Mouse (Mus musculus) hindbrain, embryonic 16.5 days (tissue): ENCODE results near the gene Adar. TPM values are rescaled to one million over a fixed set of nuclear protein-coding genes. Genes with fewer than 3 reads are reported as not detected.
A peak's percentile ranks its signal among the peaks of the same experiment; 100 is the strongest.

Experiments used
- ATAC-seq: fragments of 200-750 bp; cut with Nextera tagmentation; 2 replicates; pipeline ENCODE4 v1.8.0; 2017; ENCODE audit warnings: moderate TSS enrichment, moderate library complexity
- H3K27ac ChIP-seq: fragments of 300-500 bp; sonication (generic); 2 replicates; pipeline ENCODE4 v1.5.1; 2014; ENCODE audit warnings: low read depth, mild to moderate bottlenecking, control low read depth, low read length, moderate library complexity
- H3K27me3 ChIP-seq: fragments of 300-500 bp; sonication (generic); replicated peaks from 2 replicates; pipeline ENCODE4 v1.6.1; 2014; ENCODE audit warnings: low read length; ENCODE audit not compliant: control insufficient read depth, insufficient read depth
- H3K36me3 ChIP-seq: fragments of 300-500 bp; sonication (generic); 2 replicates; pipeline ENCODE4 v1.6.1; 2014; ENCODE audit warnings: mild to moderate bottlenecking, low read length, moderate library complexity, mixed read lengths; ENCODE audit not compliant: control insufficient read depth, insufficient read depth
- H3K4me1 ChIP-seq: fragments of 300-500 bp; sonication (generic); 2 replicates; pipeline ENCODE4 v1.6.1; 2014; ENCODE audit warnings: low read depth, low read length; ENCODE audit not compliant: control insufficient read depth, insufficient read depth
- H3K4me2 ChIP-seq: fragments of 300-500 bp; sonication (generic); 2 replicates; pipeline ENCODE4 v1.6.1; 2014; ENCODE audit warnings: mild to moderate bottlenecking, low read length, control low read depth, moderate library complexity
- H3K4me3 ChIP-seq: fragments of 300-500 bp; sonication (generic); 2 replicates; pipeline ENCODE4 v1.5.1; 2014; ENCODE audit warnings: mild to moderate bottlenecking, low read length, control low read depth, moderate library complexity
- H3K9ac ChIP-seq: fragments of 300-500 bp; sonication (generic); 2 replicates; pipeline ENCODE4 v1.6.1; 2014; ENCODE audit warnings: low read depth, mild to moderate bottlenecking, control low read depth, low read length, moderate library complexity
- H3K9me3 ChIP-seq: fragments of 300-500 bp; sonication (generic); 2 replicates; pipeline ENCODE4 v1.6.1; 2014; ENCODE audit warnings: mild to moderate bottlenecking, low read length, moderate library complexity; ENCODE audit not compliant: control insufficient read depth
- WGBS: fragments of 180-500 bp; shearing (Covaris S2); extraction: QIAGEN DNeasy Blood & Tissue Kit; methylation state at CpG from one replicate; pipeline ENCODE4 v1.1.7; 2014; 5-methylcytosine and 5-hydroxymethylcytosine counted together
- polyA plus RNA-seq: library from polyadenylated mRNA; unstranded; fragments of >200 nt; fragmentation: Nextera tagmentation; extraction: Ambion mirVana; gene quantifications from 2 replicates; pipeline ENCODE4 v1.2.1, GENCODE M21; 2015

Adar gene
- polyA plus RNA-seq, 1 experiment from 2014 or later: 25.2 TPM

GRCm38 (mm10) chr3:89780102-89780501 is 65.3 kb downstream of the Adar start:
- 84% methylated on average over 4 of the region's 4 CpGs for WGBS
- Histone ChIP-seq H3K27ac (no peak overlapping the region), H3K36me3 (peaks cover 58% of the 10 kb centered on the region), H3K9ac (no peak overlapping the region), H3K4me3 (no peak overlapping the region), H3K4me1 (peaks cover 11% of the 10 kb centered on the region), H3K9me3 (no peaks in the 10 kb centered on the region), H3K27me3 (no peaks in the 10 kb centered on the region), H3K4me2 (no peak overlapping the region)
- ATAC-seq: no peak

- H3K36me3 ChIP-seq: peaks cover 52% of the 10 kb centered on the region
- no peaks in the 10 kb centered on the region for H3K27me3 ChIP-seq
Measured at GRCm38 (mm10) chr3:89781640-89782039, 66.8 kb downstream of the Adar start.

GRCm38 (mm10) chr3:89784991-89785753 is 70.3 kb downstream of the Adar start:
- no peaks in the 10 kb centered on the region for H3K27me3 ChIP-seq
- H3K4me1 ChIP-seq: peaks cover 5% of the 10 kb centered on the region
- H3K9me3 ChIP-seq: no peaks in the 10 kb centered on the region
- peak; percentile 63 for ATAC-seq
- H3K4me3 ChIP-seq: no peak overlapping the region
- 15% methylated on average over 11 of the region's 11 CpGs for WGBS
- 0 out of 2 replicates have a peak overlapping the region, but pooled peaks have one; percentile 19 for H3K4me2 ChIP-seq
- no peak overlapping the region for H3K27ac ChIP-seq
- peaks cover 32% of the 10 kb centered on the region for H3K36me3 ChIP-seq
- 0 out of 2 replicates have a peak overlapping the region, but pooled peaks have one; percentile 24 for H3K9ac ChIP-seq

More at GRCm38 (mm10) chr3:89781640-89782039, 66.8 kb downstream of the Adar start:
- no peak overlapping the region for H3K4me2 ChIP-seq
- no peaks in the 10 kb centered on the region for H3K9me3 ChIP-seq
- peaks cover 5% of the 10 kb centered on the region for H3K4me1 ChIP-seq
- no peak for ATAC-seq
- no peak overlapping the region for H3K9ac ChIP-seq
- no peak overlapping the region for H3K27ac ChIP-seq
- H3K4me3 ChIP-seq: no peak overlapping the region
- 78% methylated on average over 5 of the region's 5 CpGs for WGBS

GRCm38 (mm10) chr3:89786275-89786674 is 71.5 kb downstream of the Adar start:
- Histone ChIP-seq H3K27me3 (no peaks in the 10 kb centered on the region), H3K9me3 (no peaks in the 10 kb centered on the region), H3K9ac (no peak overlapping the region), H3K36me3 (peaks cover 21% of the 10 kb centered on the region), H3K4me2 (no peak overlapping the region), H3K27ac (no peak overlapping the region), H3K4me3 (no peak overlapping the region), H3K4me1 (peaks cover 5% of the 10 kb centered on the region)
- 85% methylated on average over 6 of the region's 6 CpGs for WGBS
- ATAC-seq: no peak

- H3K9ac ChIP-seq: no peak overlapping the region
- no peak overlapping the region for H3K4me2 ChIP-seq
- H3K4me1 ChIP-seq: peaks cover 5% of the 10 kb centered on the region
- H3K9me3 ChIP-seq: no peaks in the 10 kb centered on the region
- H3K36me3 ChIP-seq: no peaks in the 10 kb centered on the region
- 69% methylated on average over 16 of the region's 16 CpGs for WGBS
- ATAC-seq: no peak
- H3K27me3 ChIP-seq: no peaks in the 10 kb centered on the region
- no peak overlapping the region for H3K4me3 ChIP-seq
- H3K27ac ChIP-seq: no peak overlapping the region
Measured at GRCm38 (mm10) chr3:89788680-89789352, 74.0 kb downstream of the Adar start.

- Histone ChIP-seq H3K4me3 (no peak overlapping the region), H3K9me3 (no peaks in the 10 kb centered on the region), H3K4me2 (no peak overlapping the region), H3K27me3 (no peaks in the 10 kb centered on the region), H3K27ac (no peak overlapping the region), H3K9ac (no peak overlapping the region), H3K36me3 (no peaks in the 10 kb centered on the region), H3K4me1 (no peaks in the 10 kb centered on the region)
- no peak for ATAC-seq
- WGBS: 66% methylated on average over 2 of the region's 2 CpGs
Measured at GRCm38 (mm10) chr3:89794616-89795015, 79.8 kb downstream of the Adar start.

- H3K4me2 ChIP-seq: no peak overlapping the region
- 59% methylated on average over 5 of the region's 5 CpGs for WGBS
- H3K27me3 ChIP-seq: no peaks in the 10 kb centered on the region
- H3K36me3 ChIP-seq: no peaks in the 10 kb centered on the region
- H3K4me3 ChIP-seq: no peak overlapping the region
- no peak overlapping the region for H3K27ac ChIP-seq
- ATAC-seq: no peak
- no peak overlapping the region for H3K9ac ChIP-seq
- no peaks in the 10 kb centered on the region for H3K4me1 ChIP-seq
- no peaks in the 10 kb centered on the region for H3K9me3 ChIP-seq
Measured at GRCm38 (mm10) chr3:89795746-89796145, 80.9 kb downstream of the Adar start.

- Histone ChIP-seq H3K9me3 (no peaks in the 10 kb centered on the region), H3K27me3 (no peaks in the 10 kb centered on the region), H3K4me3 (no peak overlapping the region), H3K4me2 (no peak overlapping the region), H3K27ac (no peak overlapping the region), H3K36me3 (no peaks in the 10 kb centered on the region), H3K9ac (no peak overlapping the region), H3K4me1 (no peaks in the 10 kb centered on the region)
- no peak for ATAC-seq
- 52% methylated on average over 4 of the region's 4 CpGs for WGBS
Measured at GRCm38 (mm10) chr3:89796358-89796757, 81.5 kb downstream of the Adar start.

GRCm38 (mm10) chr3:89798518-89798917 is 83.7 kb downstream of the Adar start:
- ATAC-seq: no peak

More at GRCm38 (mm10) chr3:89798518-89798917, 83.7 kb downstream of the Adar start:
- no peak overlapping the region for H3K9ac ChIP-seq
- H3K4me1 ChIP-seq: no peaks in the 10 kb centered on the region
- H3K9me3 ChIP-seq: no peaks in the 10 kb centered on the region
- no peak overlapping the region for H3K4me3 ChIP-seq
- H3K27ac ChIP-seq: no peak overlapping the region
- whole genome bisulfite sequencing: 85% methylated on average over 3 of the region's 3 CpGs
- H3K36me3 ChIP-seq: no peaks in the 10 kb centered on the region
- no peak overlapping the region for H3K4me2 ChIP-seq
- no peaks in the 10 kb centered on the region for H3K27me3 ChIP-seq
